Mouse (Mus musculus) embryonic fibroblast, embryonic 13.5 days (primary cell): ENCODE data around the gene Nup153.
A peak's percentile ranks its signal among the peaks of the same experiment; 100 is the strongest.

Experiments
- CTCF ChIP-seq: IDR thresholded peaks from 2 replicates; pipeline ENCODE4 v1.5.1; 2011; ENCODE audit warnings: mild to moderate bottlenecking, control low read depth, low read length, moderate library complexity, borderline replicate concordance; ENCODE audit not compliant: insufficient read depth
- POLR2A ChIP-seq: IDR thresholded peaks from 2 replicates; pipeline ENCODE4 v1.6.1; 2011; ENCODE audit warnings: low read depth, mild to moderate bottlenecking, control low read depth, low read length, moderate library complexity

- TF ChIP-seq CTCF = no peak
- TF ChIP-seq POLR2A = peak; percentile 15; the same call in 1 of the 2 replicates
Observed at GRCm38 (mm10) chr13:46735808-46736478, 8.2 kb upstream of the Nup153 start.
